Mouse (Mus musculus) E14TG2a.4 (cell line): ENCODE measurements around the gene Tor4a.

ENCODE experiments used
- H3K27me3 ChIP-seq: 2 replicates; pipeline ENCODE4 v1.6.1; 2014; ENCODE audit warnings: low read length, control low read depth; ENCODE audit not compliant: insufficient read depth
- H3K36me3 ChIP-seq: 2 replicates; pipeline ENCODE4 v1.6.1; 2014; ENCODE audit warnings: low read length, control low read depth; ENCODE audit not compliant: insufficient read depth
- H3K4me1 ChIP-seq: replicated peaks from 2 replicates; pipeline ENCODE4 v1.6.1; 2014; ENCODE audit warnings: low read depth, low read length, control low read depth
- H3K4me3 ChIP-seq: replicated peaks from 2 replicates; pipeline ENCODE4 v1.5.1; 2014; ENCODE audit warnings: mild to moderate bottlenecking, low read length
- H3K9me3 ChIP-seq: 2 replicates; pipeline ENCODE4 v1.6.1; 2014; ENCODE audit warnings: low read length, control low read depth
- CTCF ChIP-seq: conservative IDR thresholded peaks from 2 replicates; pipeline ENCODE4 v1.5.1; 2014; ENCODE audit warnings: low read length
- NANOG ChIP-seq: IDR thresholded peaks from 2 replicates; pipeline ENCODE4 v1.6.1; 2014; ENCODE audit warnings: borderline replicate concordance, low read length, mixed read lengths
- POU5F1 ChIP-seq: IDR thresholded peaks from 2 replicates; pipeline ENCODE4 v1.6.1; 2014; ENCODE audit warnings: low read length, borderline replicate concordance

The Tor4a gene

GRCm38 (mm10) chr2:25238106-25238505 lies 41.4 kb upstream of the Tor4a start:
- Histone ChIP-seq H3K36me3 (no peaks in the 10 kb centered on the region), H3K4me3 (no peak overlapping the region), H3K4me1 (peaks cover 85% of the 10 kb centered on the region), H3K9me3 (no peaks in the 10 kb centered on the region), H3K27me3 (peaks cover 21% of the 10 kb centered on the region)
- no peak for TF ChIP-seq CTCF
- TF ChIP-seq POU5F1: no peak
- no peak for TF ChIP-seq NANOG

GRCm38 (mm10) chr2:25237522-25237921 lies 40.8 kb upstream of the Tor4a start:
- no peaks in the 10 kb centered on the region for H3K36me3 ChIP-seq
- TF ChIP-seq NANOG: no peak
- H3K27me3 ChIP-seq: peaks cover 17% of the 10 kb centered on the region
- H3K4me1 ChIP-seq: peaks cover 84% of the 10 kb centered on the region
- no peaks in the 10 kb centered on the region for H3K9me3 ChIP-seq
- H3K4me3 ChIP-seq: 0 out of 2 replicates have a peak overlapping the region, but pooled peaks have one; percentile 7

- peaks cover 13% of the 10 kb centered on the region for H3K27me3 ChIP-seq
- peak within 1 kb of the TSS; percentile 27; the same call in 1 of the 2 replicates for H3K4me3 ChIP-seq
- TF ChIP-seq POU5F1: no peak
- no peak for TF ChIP-seq NANOG
- TF ChIP-seq CTCF: no peak
- H3K36me3 ChIP-seq: no peaks in the 10 kb centered on the region
- H3K4me1 ChIP-seq: peaks cover 91% of the 10 kb centered on the region
- no peaks in the 10 kb centered on the region for H3K9me3 ChIP-seq
Observed at GRCm38 (mm10) chr2:25236614-25237013, 39.9 kb upstream of the Tor4a start, which contains the start of gene Rnf224. Gene Rnf224, minus strand, starts transcription at chr2:25236787.

GRCm38 (mm10) chr2:25234551-25235220 lies 38.0 kb upstream of the Tor4a start:
- TF ChIP-seq NANOG (no peak), CTCF (no peak), POU5F1 (no peak)
- H3K9me3 ChIP-seq: no peaks in the 10 kb centered on the region
- peaks cover 8% of the 10 kb centered on the region for H3K27me3 ChIP-seq
- H3K36me3 ChIP-seq: no peaks in the 10 kb centered on the region
- H3K4me3 ChIP-seq: no peak overlapping the region
- peaks cover 88% of the 10 kb centered on the region for H3K4me1 ChIP-seq

- Histone ChIP-seq H3K27me3 (peaks cover 8% of the 10 kb centered on the region), H3K9me3 (no peaks in the 10 kb centered on the region), H3K36me3 (no peaks in the 10 kb centered on the region), H3K4me1 (peaks cover 87% of the 10 kb centered on the region), H3K4me3 (no peak within 1 kb of the TSS)
- TF ChIP-seq NANOG (no peak), CTCF (no peak), POU5F1 (no peak)
Observed at GRCm38 (mm10) chr2:25234050-25234449, 37.4 kb upstream of the Tor4a start, which contains the start of gene Slc34a3. Gene Slc34a3, minus strand, starts transcription at chr2:25234364.

- no peaks in the 10 kb centered on the region for H3K9me3 ChIP-seq
- H3K36me3 ChIP-seq: no peaks in the 10 kb centered on the region
- H3K27me3 ChIP-seq: peaks cover 8% of the 10 kb centered on the region
- no peak for TF ChIP-seq CTCF
- no peak for TF ChIP-seq NANOG
- no peak for TF ChIP-seq POU5F1
- H3K4me1 ChIP-seq: peaks cover 87% of the 10 kb centered on the region
- no peak overlapping the region for H3K4me3 ChIP-seq
Observed at GRCm38 (mm10) chr2:25233421-25233820, 36.7 kb upstream of the Tor4a start.

- H3K9me3 ChIP-seq: no peaks in the 10 kb centered on the region
- no peak for TF ChIP-seq NANOG
- TF ChIP-seq POU5F1: no peak
- TF ChIP-seq CTCF: no peak
Observed at GRCm38 (mm10) chr2:25231038-25231437, 34.4 kb upstream of the Tor4a start.

GRCm38 (mm10) chr2:25230581-25230980 lies 33.9 kb upstream of the Tor4a start:
- peak overlapping the region; percentile 64 for H3K4me3 ChIP-seq
- H3K27me3 ChIP-seq: peaks cover 8% of the 10 kb centered on the region
- H3K9me3 ChIP-seq: no peaks in the 10 kb centered on the region
- H3K4me1 ChIP-seq: peaks cover 87% of the 10 kb centered on the region
- TF ChIP-seq CTCF (no peak), POU5F1 (no peak), NANOG (no peak)
- H3K36me3 ChIP-seq: no peaks in the 10 kb centered on the region

More at GRCm38 (mm10) chr2:25231038-25231437, 34.4 kb upstream of the Tor4a start:
- Histone ChIP-seq H3K27me3 (peaks cover 8% of the 10 kb centered on the region), H3K4me3 (peak overlapping the region; percentile 64), H3K4me1 (peaks cover 87% of the 10 kb centered on the region), H3K36me3 (no peaks in the 10 kb centered on the region)

- Histone ChIP-seq H3K4me3 (no peak overlapping the region), H3K27me3 (peaks cover 6% of the 10 kb centered on the region), H3K4me1 (peaks cover 82% of the 10 kb centered on the region), H3K9me3 (no peaks in the 10 kb centered on the region), H3K36me3 (no peaks in the 10 kb centered on the region)
- TF ChIP-seq POU5F1 (no peak), NANOG (no peak), CTCF (no peak)
Observed at GRCm38 (mm10) chr2:25229582-25229981, 32.9 kb upstream of the Tor4a start.
